Mouse (Mus musculus) B cell, adult 2 months (primary cell): Measurements from ENCODE around the gene Clcnka.

Source experiments
- DNase-seq, 2 experiments: peaks; one replicate each; pipeline ENCODE4 v3.0.0; 2022

Clcnka gene

GRCm38 (mm10) chr4:141398545-141398944 is at the start of gene Clcnka:
Gene Clcnka, minus strand, starts transcription at chr4:141398724.
- DNase-seq: no peak

GRCm38 (mm10) chr4:141446211-141446610 is 47.7 kb upstream of the Clcnka start:
- DNase-seq: no peak

GRCm38 (mm10) chr4:141445328-141445720 is 46.8 kb upstream of the Clcnka start:
- DNase-seq: peak in 1 of 2 experiments; percentile 23

- peak; percentile 92 to 94 for DNase-seq
Observed at GRCm38 (mm10) chr4:141444451-141445327, 46.2 kb upstream of the Clcnka start, which contains the start of gene Zbtb17. Gene Zbtb17, plus strand, starts transcription at chr4:141444654.

GRCm38 (mm10) chr4:141443641-141444429 is 45.3 kb upstream of the Clcnka start:
- no peak for DNase-seq

GRCm38 (mm10) chr4:141440877-141441276 is 42.4 kb upstream of the Clcnka start:
- DNase-seq: no peak

GRCm38 (mm10) chr4:141439083-141439803 is 40.7 kb upstream of the Clcnka start:
- no peak for DNase-seq

- DNase-seq: no peak
Observed at GRCm38 (mm10) chr4:141435974-141436373, 37.5 kb upstream of the Clcnka start, which contains the start of gene Srarp. Gene Srarp, minus strand, starts transcription at chr4:141436105.

- DNase-seq: no peak
Observed at GRCm38 (mm10) chr4:141433191-141433590, 34.7 kb upstream of the Clcnka start.

GRCm38 (mm10) chr4:141432666-141433065 is 34.1 kb upstream of the Clcnka start:
- DNase-seq: no peak

- DNase-seq: peak; percentile 84 to 85
Observed at GRCm38 (mm10) chr4:141430997-141431396, 32.5 kb upstream of the Clcnka start.

GRCm38 (mm10) chr4:141429847-141430246 is 31.3 kb upstream of the Clcnka start:
- DNase-seq: peak in 1 of 2 experiments; percentile 28

- no peak for DNase-seq
Observed at GRCm38 (mm10) chr4:141429381-141429780, 30.9 kb upstream of the Clcnka start.

GRCm38 (mm10) chr4:141427921-141428320 is 29.4 kb upstream of the Clcnka start:
- DNase-seq: no peak

- DNase-seq: no peak
Observed at GRCm38 (mm10) chr4:141426796-141427745, 28.5 kb upstream of the Clcnka start.

GRCm38 (mm10) chr4:141425484-141426479 is 27.3 kb upstream of the Clcnka start:
- DNase-seq: peak; percentile 68 to 73

GRCm38 (mm10) chr4:141423691-141424431 is 25.3 kb upstream of the Clcnka start:
- no peak for DNase-seq

- DNase-seq: no peak
Observed at GRCm38 (mm10) chr4:141423288-141423687, 24.8 kb upstream of the Clcnka start.

- DNase-seq: no peak
Observed at GRCm38 (mm10) chr4:141422841-141423240, 24.3 kb upstream of the Clcnka start.

GRCm38 (mm10) chr4:141421423-141421822 is 22.9 kb upstream of the Clcnka start:
- no peak for DNase-seq
